Comparison of ENCODE assay signal across 8 mouse cellular contexts in the genomic region with DNA sequence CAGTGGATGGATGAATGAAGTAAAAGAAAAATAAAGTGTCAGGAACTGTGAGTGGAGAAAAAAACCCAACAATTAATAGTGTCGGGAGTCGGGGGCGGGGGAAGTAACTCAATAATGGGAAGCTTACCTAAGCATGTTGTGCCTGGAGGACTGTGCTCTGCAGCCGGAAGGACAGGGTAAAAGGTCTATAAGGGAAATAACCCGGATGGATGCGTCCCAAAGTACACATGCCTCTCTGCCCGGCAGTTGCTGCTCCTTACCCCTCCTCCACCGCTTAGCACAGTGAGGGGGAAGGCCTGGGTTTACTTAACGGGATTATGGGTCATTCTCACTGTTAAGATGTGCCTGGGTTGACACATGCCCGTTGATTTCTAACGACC. TPM values are rescaled to one million over a fixed set of nuclear protein-coding genes. Genes with fewer than 3 reads are reported as not detected.
DNase-seq lines count a peak whose midpoint lies in the region; ATAC-seq and TF ChIP-seq lines count a peak whose summit lies in the region.

No protein-coding gene starts in this region.

- WGBS in intestine, postnatal 0 days, result under 1% methylated on average over 11 of the region's 11 CpGs
- WGBS in liver, embryonic 16.5 days (ENCODE audit: insufficient replicate concordance), result under 1% methylated on average over 11 of the region's 11 CpGs

- no peaks in the 10 kb centered on the region for H3K9me3 ChIP-seq in intestine, postnatal 0 days (ENCODE audit: control insufficient read depth)
- H3K9me3 ChIP-seq in liver, embryonic 16.5 days (replicated peaks; ENCODE audit: control insufficient read depth, low read length), result no peaks in the 10 kb centered on the region

- H3K4me3 ChIP-seq in intestine, postnatal 0 days (ENCODE audit: low read depth, low read length), result peak overlapping the region; percentile 46
- peak overlapping the region; percentile 70 for H3K4me3 ChIP-seq in liver, embryonic 16.5 days (ENCODE audit: low read depth, low read length)

- DNase-seq in right cerebral cortex, postnatal 10 days (ENCODE audit: low spot score in 2 of 2), result peak; percentile 34 to 46
- DNase-seq in right cerebral cortex, adult 2 months (ENCODE audit: low spot score in 2 of 2), result no peak
- peak; percentile 76 for DNase-seq in embryo, embryonic 10 days (ENCODE audit: low spot score)
- DNase-seq in gastrocnemius, postnatal 4 days (ENCODE audit: low spot score in 2 of 2), result peak; percentile 17 to 22
- peak; percentile 52 for DNase-seq in neural tube, embryonic 10.5 days (ENCODE audit: extremely low spot score, low spot score)
- DNase-seq in thymus, postnatal 10 days (ENCODE audit: low spot score in 2 of 2), result peak; percentile 25 to 39

- ATAC-seq in intestine, postnatal 0 days, result peak; percentile 86
- ATAC-seq in liver, embryonic 16.5 days (ENCODE audit: low read depth), result peak; percentile 84

- H3K27ac ChIP-seq in intestine, postnatal 0 days (ENCODE audit: low read depth, low read length), result peak overlapping the region; percentile 86
- H3K27ac ChIP-seq in liver, embryonic 16.5 days (ENCODE audit: low read length), result peak overlapping the region; percentile 92

- H3K4me1 ChIP-seq in intestine, postnatal 0 days (replicated peaks; ENCODE audit: control insufficient read depth, insufficient read depth, low read length), result peaks cover 4% of the 10 kb centered on the region; the same call in 1 of the 2 replicates
- peaks cover 27% of the 10 kb centered on the region for H3K4me1 ChIP-seq in liver, embryonic 16.5 days (ENCODE audit: control insufficient read depth, low read depth, low read length)

- H3K4me2 ChIP-seq in intestine, postnatal 0 days (replicated peaks; ENCODE audit: low read depth), result peak overlapping the region; percentile 64
- peak overlapping the region; percentile 93 for H3K4me2 ChIP-seq in liver, embryonic 16.5 days (ENCODE audit: low read depth, low read length)

- peak overlapping the region; percentile 17; the same call in 1 of the 2 replicates for H3K9ac ChIP-seq in intestine, postnatal 0 days (ENCODE audit: low read depth, low read length)
- H3K9ac ChIP-seq in liver, embryonic 16.5 days (ENCODE audit: low read depth, low read length), result peak overlapping the region; percentile 71

- no peak for TF ChIP-seq CTCF in intestine, postnatal 0 days (IDR thresholded peaks at IDR 0.05; ENCODE audit: low read depth)

- H3K27me3 ChIP-seq in intestine, postnatal 0 days (replicated peaks; ENCODE audit: control insufficient read depth, insufficient read depth, low read length), result no peaks in the 10 kb centered on the region
- no peaks in the 10 kb centered on the region for H3K27me3 ChIP-seq in liver, embryonic 16.5 days (ENCODE audit: control insufficient read depth, insufficient read depth, low read depth, low read length)

- H3K36me3 ChIP-seq in intestine, postnatal 0 days (ENCODE audit: control insufficient read depth, insufficient read depth), result no peaks in the 10 kb centered on the region
- no peaks in the 10 kb centered on the region for H3K36me3 ChIP-seq in liver, embryonic 16.5 days (ENCODE audit: control insufficient read depth, insufficient read depth)

RNA-seq across cellular contexts. Expression of a gene that starts 31.7 kb away (rescaled TPM):
- 100 to 1,000 TPM; 318 to 386 TPM for total RNA-seq in gastrocnemius, postnatal 4 days (2021)
- 131 TPM in 2 replicates for polyA plus RNA-seq in intestine, postnatal 0 days (2015; fragmentation: Nextera tagmentation; extraction: Ambion mirVana)
- polyA plus RNA-seq in liver, embryonic 16.5 days (2015; fragmentation: Nextera tagmentation; extraction: Ambion mirVana), result 98.3 and 103 TPM in 2 replicates

RNA-seq across cellular contexts. Expression of a gene that starts 36.6 kb away (rescaled TPM):
- 1 to 10 TPM; 6.4 to 6.5 TPM for total RNA-seq in gastrocnemius, postnatal 4 days (2021)
- 7.9 and 8.1 TPM in 2 replicates for polyA plus RNA-seq in intestine, postnatal 0 days (2015; fragmentation: Nextera tagmentation; extraction: Ambion mirVana)
- 1.9 TPM in 2 replicates for polyA plus RNA-seq in liver, embryonic 16.5 days (2015; fragmentation: Nextera tagmentation; extraction: Ambion mirVana)

RNA-seq across cellular contexts. Expression of a gene that starts 50.3 kb away (rescaled TPM):
- total RNA-seq in gastrocnemius, postnatal 4 days (2021), result 10 to 100 TPM; 38.3 to 42.9 TPM
- 146 and 148 TPM in 2 replicates for polyA plus RNA-seq in intestine, postnatal 0 days (2015; fragmentation: Nextera tagmentation; extraction: Ambion mirVana)
- 73.9 and 79.6 TPM in 2 replicates for polyA plus RNA-seq in liver, embryonic 16.5 days (2015; fragmentation: Nextera tagmentation; extraction: Ambion mirVana)

Comparison
In these comparisons a context has a peak if more than half of its experiments do, and no peak if none do; other contexts are left out.
1. DNase-seq: peak in right cerebral cortex, postnatal 10 days (2 of 2), embryo, embryonic 10 days (single experiment), gastrocnemius, postnatal 4 days (2 of 2), neural tube, embryonic 10.5 days (single experiment) and thymus, postnatal 10 days (2 of 2); none in right cerebral cortex, adult 2 months (0 of 2).